Comparison of ENCODE assay signal across 8 mouse cellular contexts in the genomic region with DNA sequence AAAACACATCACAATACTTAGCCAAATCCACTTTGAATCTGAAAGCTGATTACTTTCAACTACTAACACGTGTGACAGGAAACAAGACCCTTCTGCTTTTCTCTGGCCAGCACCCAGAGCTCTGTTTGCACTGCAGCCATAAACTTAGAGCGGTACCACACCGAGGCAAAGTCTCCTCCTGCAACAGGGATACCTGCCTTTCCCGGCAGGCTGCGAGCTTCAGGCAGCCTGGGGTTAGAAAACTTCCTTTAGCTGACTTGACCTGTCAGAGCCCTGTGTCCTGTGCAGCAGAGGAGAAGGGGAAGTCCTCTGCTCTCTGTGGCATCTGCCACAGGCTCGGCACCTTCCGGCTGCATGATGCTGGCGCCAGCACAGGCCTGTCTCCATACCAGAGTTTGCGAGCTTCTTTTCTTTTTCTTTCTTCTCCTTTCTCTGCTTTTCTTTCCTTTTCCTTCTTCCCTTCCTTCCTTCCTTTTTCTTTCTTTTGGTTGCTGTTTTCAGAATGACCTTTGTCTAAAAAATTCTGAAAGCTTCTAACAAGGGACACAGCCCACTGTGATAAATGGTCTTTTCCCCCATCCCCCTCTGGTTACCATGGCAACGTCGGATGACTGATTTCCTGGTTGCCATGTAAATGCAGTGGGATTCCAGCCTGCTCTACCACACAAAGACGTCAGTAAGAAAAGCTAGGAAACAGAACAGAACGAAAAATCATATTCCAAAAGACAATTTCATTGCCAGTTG. TPM values are rescaled to one million over a fixed set of nuclear protein-coding genes. Genes with fewer than 3 reads are reported as not detected.
DNase-seq lines count a peak whose midpoint lies in the region; ATAC-seq lines count a peak whose summit lies in the region.

No protein-coding gene starts in this region.

- no peaks in the 10 kb centered on the region for H3K9me3 ChIP-seq in embryonic facial prominence, embryonic 10.5 days
- H3K9me3 ChIP-seq in limb, embryonic 12.5 days, result no peaks in the 10 kb centered on the region
- no peaks in the 10 kb centered on the region for H3K9me3 ChIP-seq in midbrain, embryonic 13.5 days

- H3K27me3 ChIP-seq in embryonic facial prominence, embryonic 10.5 days (replicated peaks; ENCODE audit: low read depth, poor library complexity, severe bottlenecking), result no peaks in the 10 kb centered on the region
- H3K27me3 ChIP-seq in limb, embryonic 12.5 days, result no peaks in the 10 kb centered on the region
- H3K27me3 ChIP-seq in midbrain, embryonic 13.5 days, result no peaks in the 10 kb centered on the region

- peak overlapping the region; percentile 52 for H3K4me3 ChIP-seq in embryonic facial prominence, embryonic 10.5 days
- H3K4me3 ChIP-seq in limb, embryonic 12.5 days (replicated peaks), result peak overlapping the region; percentile 26
- peak overlapping the region; percentile 33 for H3K4me3 ChIP-seq in midbrain, embryonic 13.5 days (replicated peaks)

- H3K4me2 ChIP-seq in limb, embryonic 12.5 days, result peak overlapping the region; percentile 61
- H3K4me2 ChIP-seq in midbrain, embryonic 13.5 days (replicated peaks), result peak overlapping the region; percentile 57

- WGBS in embryonic facial prominence, embryonic 10.5 days, result 3% methylated on average over 13 of the region's 13 CpGs
- under 1% methylated on average over 13 of the region's 13 CpGs for WGBS in limb, embryonic 12.5 days
- WGBS in midbrain, embryonic 13.5 days, result under 1% methylated on average over 13 of the region's 13 CpGs

- peaks cover 54% of the 10 kb centered on the region for H3K4me1 ChIP-seq in embryonic facial prominence, embryonic 10.5 days
- H3K4me1 ChIP-seq in limb, embryonic 12.5 days (replicated peaks), result peaks cover 26% of the 10 kb centered on the region
- H3K4me1 ChIP-seq in midbrain, embryonic 13.5 days (replicated peaks), result peaks cover 45% of the 10 kb centered on the region

- H3K27ac ChIP-seq in embryonic facial prominence, embryonic 10.5 days (replicated peaks), result peak overlapping the region; percentile 96
- peak overlapping the region; percentile 99 for H3K27ac ChIP-seq in limb, embryonic 12.5 days
- H3K27ac ChIP-seq in midbrain, embryonic 13.5 days, result peak overlapping the region; percentile 99

- H3K36me3 ChIP-seq in embryonic facial prominence, embryonic 10.5 days (replicated peaks), result no peaks in the 10 kb centered on the region
- H3K36me3 ChIP-seq in limb, embryonic 12.5 days, result no peaks in the 10 kb centered on the region
- no peaks in the 10 kb centered on the region for H3K36me3 ChIP-seq in midbrain, embryonic 13.5 days

- ATAC-seq in limb, embryonic 12.5 days (ENCODE audit: insufficient number of reproducible peaks, insufficient read depth, low FRiP score, low TSS enrichment, low read depth), result peak; percentile 83
- peak; percentile 91 for ATAC-seq in midbrain, embryonic 13.5 days

- peak; percentile 42 for DNase-seq in urinary bladder, postnatal 14 days (ENCODE audit: low spot score)
- DNase-seq in urinary bladder, postnatal 10 days (ENCODE audit: low spot score), result no peak
- peak; percentile 92 for DNase-seq in embryonic facial prominence, embryonic 10.5 days (ENCODE audit: low spot score)
- DNase-seq in heart, adult 8-10 months (ENCODE audit: low spot score), result peak; percentile 65
- DNase-seq in kidney, adult 18-20 months, result peak; percentile 54
- peak; percentile 76 to 79 for DNase-seq in spleen, postnatal 36 days (ENCODE audit: low spot score in 2 of 2)

- H3K9ac ChIP-seq in limb, embryonic 12.5 days (replicated peaks), result peak overlapping the region; percentile 63
- peak overlapping the region; percentile 73 for H3K9ac ChIP-seq in midbrain, embryonic 13.5 days (replicated peaks)

RNA-seq across cellular contexts. Expression of gene Gng2, which starts 9.4 kb away (rescaled TPM):
- polyA plus RNA-seq in embryonic facial prominence, embryonic 10.5 days (2016; fragmentation: Nextera tagmentation; extraction: Ambion mirVana), result 82.8 and 82.9 TPM in 2 replicates
- 10 to 100 TPM in 2 of 4 experiments, 1 to 10 TPM in 2; 9.1 to 14.0 (median 11.4) TPM for total RNA-seq in heart, adult 8-10 months (2022)
- 55.0 and 60.9 TPM in 2 replicates for polyA plus RNA-seq in limb, embryonic 12.5 days (2016; fragmentation: Nextera tagmentation; extraction: Ambion mirVana)
- 367 and 370 TPM in 2 replicates for polyA plus RNA-seq in midbrain, embryonic 13.5 days (2015; fragmentation: Nextera tagmentation; extraction: Ambion mirVana)
